Mouse (Mus musculus): Measurements from ENCODE around the gene Mypop.

The Mypop gene

DNA sequence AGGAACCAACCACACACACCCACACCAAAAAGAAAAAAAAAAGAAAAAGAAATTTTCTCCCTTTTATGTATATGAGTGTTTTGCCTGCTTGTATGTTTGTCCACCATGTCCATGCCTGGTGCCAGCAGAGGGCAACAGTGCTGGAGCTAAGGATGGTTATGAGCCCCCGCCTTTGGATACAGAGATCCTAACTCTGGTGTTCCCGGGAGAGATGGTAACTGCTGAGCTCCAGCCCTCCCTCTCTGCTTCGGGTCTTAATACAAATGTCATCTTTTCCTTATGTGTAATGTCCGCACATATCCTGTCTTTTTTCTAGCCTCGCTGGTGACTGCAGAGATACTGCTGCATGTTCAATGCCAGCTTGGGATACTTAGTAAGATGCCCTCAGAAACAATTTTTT is 1.1 kb upstream of the Mypop start:
- CTCF ChIA-PET: no interaction called here

DNA sequence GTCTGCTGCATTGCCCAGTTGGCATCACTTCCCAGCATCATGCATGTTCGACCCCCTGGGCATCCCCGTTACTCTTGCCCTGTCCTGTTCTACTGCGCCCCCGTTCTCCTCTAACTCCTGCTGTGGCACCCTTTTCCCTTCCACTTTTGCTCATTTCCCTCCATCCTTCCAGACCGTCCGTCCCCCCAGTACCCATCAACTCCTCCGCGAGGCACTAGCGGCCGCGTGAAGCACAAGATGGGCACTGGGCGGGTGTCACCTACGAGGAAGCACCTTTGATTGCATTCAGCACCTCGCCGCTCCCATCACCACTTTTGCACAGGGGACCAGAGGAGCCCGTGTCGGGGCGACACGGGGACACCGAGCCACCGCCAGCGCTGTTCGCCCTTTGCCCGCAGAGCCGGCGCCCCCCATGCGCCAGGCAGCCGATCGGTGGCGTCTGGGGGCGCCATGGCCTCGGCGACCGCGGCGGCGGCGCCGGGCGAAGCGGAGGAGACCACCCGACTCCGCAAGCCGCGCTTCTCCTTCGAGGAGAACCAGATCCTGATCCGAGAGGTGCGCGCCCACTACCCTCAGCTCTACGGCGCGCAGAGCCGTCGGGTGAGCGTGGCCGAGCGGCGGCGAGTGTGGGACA is 732 bp downstream of the Mypop start:
- CTCF ChIA-PET: no interaction called here

DNA sequence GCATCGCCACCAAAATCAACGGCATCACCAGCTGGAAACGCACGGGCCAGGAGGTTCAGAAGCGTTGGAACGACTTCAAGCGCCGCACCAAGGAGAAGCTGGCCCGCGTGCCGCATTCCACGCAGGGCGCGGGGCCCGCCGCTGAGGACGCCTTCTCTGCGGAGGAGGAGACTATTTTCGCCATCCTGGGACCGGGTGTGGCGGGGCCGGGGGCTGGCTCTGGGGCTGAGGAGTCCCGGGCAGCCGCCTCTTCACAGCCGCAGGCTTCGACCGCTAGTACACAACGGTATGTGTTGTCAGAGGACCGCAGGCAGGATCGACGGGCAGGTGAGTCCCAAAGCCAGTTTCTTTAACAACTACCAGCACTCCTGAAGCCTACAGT is 1.2 kb downstream of the Mypop start:
- CTCF ChIA-PET: no interaction called here

DNA sequence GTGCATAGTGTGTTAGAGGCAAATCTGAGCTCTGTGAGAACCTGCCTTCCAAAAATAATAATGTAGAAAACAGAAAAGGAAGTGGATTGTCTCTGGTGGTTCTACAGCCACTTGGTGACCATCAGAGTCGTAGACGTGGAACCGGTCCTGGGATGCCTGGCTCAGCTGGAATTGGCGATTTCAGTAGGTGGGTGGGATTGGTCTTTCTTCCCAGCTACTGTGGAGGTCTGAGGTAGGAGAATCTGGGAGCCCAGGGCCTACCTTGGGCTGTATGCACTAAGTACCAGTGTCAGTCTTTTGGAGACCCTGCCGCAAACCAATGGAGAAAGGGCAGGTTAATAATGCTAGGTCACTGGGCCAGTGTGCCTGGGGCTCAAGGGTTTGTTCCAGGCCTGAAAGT is 2.0 kb downstream of the Mypop start:
- CTCF ChIA-PET: interaction anchor here (0.6 kb wide), 1 partner anchor 23 kb away, joined by 9 read pairs; no protein-coding TSS in a partner anchor

DNA sequence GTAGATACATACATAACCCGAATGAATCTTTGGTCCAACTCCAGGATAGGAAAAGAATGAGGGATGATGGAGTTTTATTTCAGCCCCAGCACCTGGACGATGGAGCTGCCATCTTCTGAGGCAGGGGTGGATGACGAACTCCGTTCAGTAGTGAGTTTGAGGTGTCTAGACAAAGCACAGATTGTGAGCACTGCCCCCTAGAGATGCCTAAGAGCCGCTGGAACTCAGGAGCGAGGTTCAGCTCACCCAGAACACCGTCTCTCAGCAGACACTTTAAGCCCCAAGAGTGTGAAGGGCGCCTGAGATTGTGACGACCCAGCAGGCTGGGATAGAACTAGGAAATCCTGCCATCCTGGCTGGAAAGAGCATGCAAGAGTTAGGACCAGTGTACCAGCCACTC is 7.8 kb downstream of the Mypop start:
- CTCF ChIA-PET: no interaction called here

DNA sequence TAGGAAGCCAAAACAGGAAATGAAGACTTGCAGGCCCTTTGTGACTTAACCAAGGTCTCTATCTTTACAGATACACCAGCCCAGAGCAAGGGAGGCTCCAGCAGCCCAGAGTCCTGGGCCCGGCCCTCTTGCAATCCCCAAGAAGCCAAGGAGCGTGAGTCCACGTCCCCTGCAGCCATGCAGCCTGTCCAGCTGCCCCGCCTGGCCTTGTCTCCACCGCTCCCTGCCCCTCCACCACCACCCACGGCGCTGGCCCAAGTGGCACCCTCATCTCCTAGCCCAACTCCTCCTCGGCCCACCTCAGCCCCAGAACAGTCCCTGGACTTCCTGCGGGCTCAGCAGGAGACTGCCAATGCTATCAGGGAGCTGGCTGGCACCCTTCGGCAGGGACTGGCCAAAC is 9.4 kb downstream of the Mypop start:
- CTCF ChIA-PET: interaction anchor here (0.6 kb wide), 2 partner anchors 22 to 46 kb away, joined by 3 to 4 read pairs; no protein-coding TSS in a partner anchor

DNA sequence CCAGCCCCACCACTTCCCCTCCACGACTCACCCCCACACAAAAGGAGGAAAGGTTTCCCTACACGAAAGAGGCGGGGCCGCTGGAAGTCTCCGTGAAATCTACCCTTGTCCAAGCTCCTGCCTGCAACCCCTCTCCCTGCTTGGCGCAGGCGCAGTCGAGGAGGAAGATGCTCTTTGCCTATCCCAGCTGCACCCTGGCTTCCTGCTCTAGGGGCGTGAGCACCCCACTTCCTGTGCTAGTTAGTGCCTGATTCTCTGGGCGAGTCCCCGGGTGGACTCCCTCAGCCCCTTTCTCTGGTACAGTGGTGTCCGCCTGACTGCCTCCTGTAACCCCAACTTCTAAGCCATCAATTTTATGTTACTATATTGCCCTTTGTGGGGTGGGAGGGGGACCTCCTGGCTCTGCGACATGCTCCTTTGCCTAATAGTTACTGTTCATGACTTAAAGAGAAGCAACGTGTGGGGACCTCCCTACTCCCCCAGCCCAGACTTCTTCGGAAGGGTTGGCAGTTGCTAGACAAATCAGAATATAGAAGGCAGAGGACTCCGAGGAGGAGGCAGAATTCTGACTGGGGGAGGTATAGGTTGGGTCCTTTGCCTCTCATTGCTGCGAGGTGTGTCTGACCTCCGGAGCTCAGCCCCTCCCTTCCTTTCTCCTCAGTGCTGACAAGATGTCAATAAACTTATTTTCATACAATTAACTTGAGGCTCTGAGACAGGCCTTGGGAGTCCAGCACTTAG is 10.2 kb downstream of the Mypop start:
- CTCF ChIA-PET: interaction anchor here (0.6 kb wide), 1 partner anchor 21 kb away, joined by 4 read pairs; no protein-coding TSS in a partner anchor

DNA sequence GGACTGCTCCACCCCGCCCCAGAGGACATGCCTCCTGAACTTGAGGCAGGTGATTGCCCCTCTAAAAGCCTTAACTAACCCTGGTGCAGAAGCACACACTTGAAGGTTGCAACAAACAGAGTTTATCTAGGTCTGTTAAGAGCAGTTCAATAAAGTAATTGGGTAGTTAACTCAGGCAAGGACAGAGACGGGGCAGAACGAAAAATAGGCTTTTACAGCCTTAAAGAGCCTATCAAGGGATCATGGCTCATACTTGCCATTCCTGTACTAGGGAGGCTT is 10.7 kb downstream of the Mypop start:
- CTCF ChIA-PET: interaction anchor here (0.7 kb wide), 1 partner anchor 927 kb away, joined by 3 read pairs; no protein-coding TSS in a partner anchor

DNA sequence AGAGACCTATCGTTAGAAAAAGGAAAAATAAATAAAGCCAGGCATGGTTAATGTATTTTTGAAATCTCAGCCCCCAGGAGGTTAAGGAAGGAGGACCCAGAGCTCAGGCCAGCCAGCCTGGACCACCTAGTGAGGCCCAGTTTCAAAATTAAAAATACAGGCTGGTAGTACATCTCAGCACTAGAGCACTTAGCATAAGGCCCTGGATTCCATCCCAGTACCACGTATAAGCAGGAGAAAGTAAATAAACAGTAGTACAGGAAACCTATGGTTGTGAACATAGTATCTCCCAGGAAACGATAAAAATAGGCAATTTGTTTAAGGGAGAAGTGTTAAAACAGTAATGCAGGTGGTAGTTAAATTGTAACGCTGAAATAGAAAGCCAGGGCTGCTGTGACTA is 11.1 kb downstream of the Mypop start:
- CTCF ChIA-PET: interaction anchor here (0.7 kb wide), 1 partner anchor 926 kb away, joined by 3 read pairs; no protein-coding TSS in a partner anchor

DNA sequence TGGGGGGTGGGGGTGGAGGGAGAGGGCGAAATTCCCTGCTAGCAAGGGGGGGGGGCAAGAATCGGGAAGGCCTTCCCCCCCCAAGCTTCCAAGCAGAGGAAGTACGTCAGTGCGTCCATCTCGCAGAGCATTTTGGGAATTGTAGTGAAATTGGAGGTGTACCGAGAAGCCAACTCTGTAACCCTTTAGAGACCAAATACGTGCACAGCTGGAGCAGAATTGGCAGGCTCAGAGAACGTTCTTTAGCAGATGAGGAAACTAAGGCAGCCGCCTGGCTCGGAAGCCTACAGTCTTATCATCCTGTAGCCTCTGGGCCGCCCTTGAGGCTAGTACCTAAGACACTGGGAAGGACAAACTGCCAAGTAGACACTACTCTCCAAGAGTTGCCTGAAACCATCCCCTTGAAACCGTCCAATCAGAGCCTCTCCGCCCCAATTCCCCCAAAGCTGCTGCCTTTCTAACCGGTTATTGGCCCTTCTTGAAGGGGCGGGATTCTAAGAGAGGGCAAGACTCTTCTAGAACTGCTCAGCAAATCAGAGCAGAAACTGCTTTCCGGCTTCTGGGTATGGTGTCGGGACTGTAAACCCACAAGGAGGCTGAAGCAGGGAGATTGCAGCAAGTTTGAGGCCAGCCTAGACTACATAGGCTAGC is 11.9 kb downstream of the Mypop start:
- CTCF ChIA-PET: interaction anchor here (0.8 kb wide), 1 partner anchor 22 kb away, joined by 14 read pairs; no protein-coding TSS in a partner anchor

DNA sequence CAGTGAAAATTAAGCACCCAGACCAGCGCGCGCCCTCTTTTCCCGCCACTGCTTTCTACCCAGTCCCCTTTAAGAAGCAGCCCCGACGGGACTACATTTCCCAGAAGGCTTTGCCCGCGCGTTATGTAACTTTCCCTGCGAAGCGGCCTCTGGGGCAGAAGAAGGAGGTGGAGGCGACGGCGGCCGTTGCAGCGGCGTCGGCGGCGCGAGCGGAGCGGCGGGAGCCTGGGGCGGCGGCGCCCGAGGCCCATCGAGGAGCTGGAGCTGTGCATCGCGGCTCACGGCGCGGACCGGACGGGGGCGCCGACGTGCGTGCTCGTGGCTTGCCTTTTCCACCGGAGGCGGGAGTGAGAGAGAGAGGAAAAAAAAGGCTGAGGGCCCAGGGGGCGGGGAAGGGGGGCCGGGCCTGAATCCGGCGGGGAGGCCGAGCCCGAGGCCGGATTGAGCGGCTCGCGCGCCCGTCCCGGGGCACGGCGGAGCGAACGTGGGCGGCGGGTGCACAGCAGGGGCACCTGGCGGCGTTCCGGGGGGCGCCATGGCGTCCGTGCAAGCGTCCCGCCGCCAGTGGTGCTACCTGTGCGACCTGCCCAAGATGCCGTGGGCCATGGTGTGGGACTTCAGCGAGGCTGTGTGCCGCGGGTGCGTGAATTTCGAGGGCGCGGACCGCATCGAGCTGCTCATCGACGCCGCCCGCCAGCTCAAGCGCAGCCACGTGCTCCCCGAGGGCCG is 13.0 kb downstream of the Mypop start, which contains the start of gene Irf2bp1:
Gene Irf2bp1, plus strand, starts transcription at position 143 of the 729 bp plus-strand sequence.
- CTCF ChIA-PET: no interaction called here

DNA sequence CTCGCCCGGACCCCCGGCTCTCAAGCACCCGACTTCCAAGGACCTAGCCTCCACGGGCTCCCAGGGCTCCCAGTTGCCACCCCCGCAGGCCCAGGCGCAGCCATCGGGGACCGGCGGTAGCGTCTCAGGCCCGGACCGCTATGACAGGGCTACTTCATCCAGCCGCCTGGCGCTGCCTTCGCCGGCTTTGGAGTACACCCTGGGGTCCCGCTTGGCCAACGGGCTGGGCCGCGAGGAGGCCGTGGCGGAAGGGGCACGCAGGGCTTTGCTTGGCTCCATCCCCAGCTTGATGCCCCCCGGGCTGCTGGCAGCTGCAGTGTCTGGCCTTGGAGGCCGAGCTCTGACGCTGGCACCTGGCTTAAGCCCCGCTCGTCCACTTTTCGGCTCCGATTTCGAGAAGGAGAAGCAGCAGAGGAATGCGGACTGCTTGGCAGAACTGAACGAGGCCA is 13.6 kb downstream of the Mypop start:
- CTCF ChIA-PET: no interaction called here

DNA sequence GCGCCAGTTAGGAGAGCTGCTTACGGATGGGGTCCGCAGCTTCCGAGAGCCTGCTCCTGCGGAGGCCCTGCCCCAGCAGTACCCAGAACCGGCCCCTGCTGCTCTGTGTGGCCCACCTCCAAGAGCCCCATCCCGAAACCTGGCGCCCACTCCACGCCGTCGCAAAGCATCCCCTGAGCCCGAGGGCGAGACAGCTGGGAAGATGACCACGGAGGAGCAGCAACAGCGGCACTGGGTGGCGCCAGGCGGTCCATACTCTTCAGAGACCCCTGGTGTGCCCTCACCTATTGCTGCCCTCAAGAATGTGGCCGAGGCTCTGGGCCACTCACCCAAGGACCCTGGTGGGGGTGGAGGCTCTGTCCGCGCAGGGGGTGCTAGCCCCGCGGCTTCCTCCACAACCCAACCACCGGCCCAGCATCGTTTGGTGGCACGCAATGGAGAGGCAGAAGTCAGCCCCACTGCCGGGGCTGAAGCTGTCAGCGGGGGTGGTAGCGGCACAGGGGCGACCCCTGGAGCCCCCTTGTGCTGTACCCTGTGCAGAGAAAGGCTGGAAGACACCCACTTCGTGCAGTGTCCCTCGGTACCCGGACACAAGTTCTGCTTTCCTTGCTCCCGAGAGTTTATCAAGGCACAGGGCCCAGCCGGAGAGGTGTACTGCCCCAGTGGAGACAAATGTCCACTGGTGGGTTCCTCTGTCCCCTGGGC is 14.5 kb downstream of the Mypop start:
- CTCF ChIA-PET: interaction anchor here (2.2 kb wide), 1 partner anchor 18 kb away, joined by 6 read pairs; the partner anchor contains the start of gene Foxa3

DNA sequence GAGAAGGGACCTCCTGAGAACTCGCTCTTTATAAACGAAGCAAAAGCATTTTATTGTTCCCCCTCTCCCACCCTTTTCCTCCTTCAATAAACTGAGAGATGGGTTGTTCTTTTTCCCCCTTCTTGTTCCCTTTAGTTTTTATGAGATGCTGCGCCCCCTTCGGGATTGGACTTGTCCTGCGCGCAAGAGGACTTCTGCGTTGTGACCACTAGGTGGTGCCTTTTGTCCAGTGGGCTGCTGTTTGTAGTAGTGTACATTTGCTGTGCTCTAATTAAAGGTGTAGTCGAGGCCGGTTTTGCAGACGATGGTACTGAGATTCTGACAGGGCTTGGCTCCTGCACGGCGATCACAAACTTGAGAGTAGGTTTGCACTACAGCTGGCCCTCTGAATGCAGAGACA is 15.4 kb downstream of the Mypop start:
- CTCF ChIA-PET: interaction anchor here (0.7 to 2.2 kb wide), 2 partner anchors 17 to 23 kb away, joined by 4 to 6 read pairs; partner anchors contain the start of gene Foxa3

DNA sequence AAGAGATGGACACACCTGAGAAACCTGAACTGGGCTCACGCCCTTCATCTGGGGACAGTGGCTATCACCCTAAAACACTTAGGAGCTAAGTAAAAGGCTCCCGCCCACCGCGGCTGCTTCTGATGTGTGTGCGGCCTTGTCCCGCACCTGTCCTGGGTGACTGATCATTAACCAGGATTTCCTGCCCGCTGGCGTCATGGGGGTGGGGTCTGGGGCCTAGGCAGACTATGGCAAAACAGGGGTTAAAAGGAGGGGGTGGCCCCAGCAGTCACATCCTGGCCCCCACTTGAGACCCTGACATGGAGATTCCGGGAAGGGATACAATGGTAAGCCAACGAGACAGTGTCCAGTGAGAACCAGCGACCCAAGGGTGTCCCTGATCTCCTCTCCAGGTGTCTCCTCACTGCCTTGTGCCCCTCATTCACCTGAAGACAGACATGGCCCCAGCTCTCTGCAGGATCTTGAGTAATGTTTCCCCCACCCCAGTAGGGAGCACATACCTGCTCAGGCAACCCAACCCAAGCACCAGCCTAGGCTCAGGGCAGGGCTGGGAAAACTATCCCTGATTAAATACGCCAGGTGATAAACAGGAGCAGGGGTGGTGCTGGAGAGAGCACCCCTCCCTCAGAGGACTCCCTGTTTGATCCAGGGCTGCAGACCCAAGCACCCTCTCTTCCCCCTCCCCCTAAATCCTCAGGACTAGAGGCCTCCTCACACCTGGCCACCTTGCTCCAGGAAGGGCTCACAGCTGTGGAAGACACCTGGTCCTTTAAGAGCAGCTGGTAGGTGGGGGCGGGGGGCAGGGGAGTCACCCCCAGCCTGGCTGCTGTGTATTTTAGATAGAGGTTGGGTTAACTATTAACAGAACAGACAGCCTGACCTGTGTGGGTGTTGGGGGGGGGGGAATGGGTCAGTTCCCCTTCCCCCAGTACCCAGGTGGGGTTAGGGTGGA is 16.3 kb downstream of the Mypop start:
- CTCF ChIA-PET: interaction anchor here (2.2 kb wide), 1 partner anchor 16 kb away, joined by 6 read pairs; the partner anchor contains the start of gene Foxa3

DNA sequence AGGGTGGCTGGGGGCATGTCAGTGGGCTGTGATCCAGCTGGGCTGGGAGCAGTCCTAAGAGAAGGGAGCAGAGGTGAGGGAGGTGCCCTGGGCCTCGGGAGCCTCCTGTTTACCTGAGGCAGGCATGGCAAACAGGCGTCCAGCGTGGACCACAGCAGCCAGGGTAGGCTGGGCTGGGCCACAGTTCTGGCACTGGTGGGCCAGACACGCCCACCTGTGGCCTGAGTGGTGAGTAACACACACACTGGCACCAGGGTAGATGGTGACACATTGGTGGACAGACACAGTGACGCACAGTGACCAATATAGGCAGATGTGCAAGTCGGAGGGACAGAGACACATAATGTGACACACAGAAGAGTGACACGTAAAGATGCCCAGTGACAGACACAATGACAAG is 19.5 kb downstream of the Mypop start:
- CTCF ChIA-PET: no interaction called here

DNA sequence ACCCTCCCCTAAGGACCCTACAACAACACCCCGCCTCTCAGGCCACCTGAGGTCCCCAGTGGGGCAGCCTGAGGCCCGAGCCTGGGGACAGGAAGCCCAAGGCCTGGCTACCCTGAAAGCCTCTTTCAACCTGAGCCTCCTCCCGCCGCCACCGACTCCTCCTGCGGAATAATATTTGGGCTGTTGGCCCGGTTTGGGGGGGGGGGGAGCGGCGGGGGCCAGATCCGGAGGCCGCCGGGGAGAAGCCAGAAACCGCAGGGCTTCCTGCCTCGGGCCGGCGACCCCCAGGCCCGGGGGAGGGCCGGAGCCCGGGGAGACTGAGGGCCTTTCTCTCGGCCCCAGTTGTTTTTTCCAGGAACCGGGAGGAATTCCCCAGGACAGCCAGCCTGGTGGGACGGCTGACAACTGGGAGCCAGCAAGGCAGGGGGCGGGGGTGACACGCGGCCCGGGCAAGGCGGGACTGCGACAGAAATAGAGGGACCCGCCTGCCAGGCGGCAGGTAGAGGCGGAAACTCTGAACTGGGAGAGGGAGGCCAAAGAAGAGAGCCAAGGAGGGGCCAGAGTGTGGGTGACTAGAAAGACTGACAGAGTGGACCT is 21.1 kb downstream of the Mypop start:
- CTCF ChIA-PET: no interaction called here

DNA sequence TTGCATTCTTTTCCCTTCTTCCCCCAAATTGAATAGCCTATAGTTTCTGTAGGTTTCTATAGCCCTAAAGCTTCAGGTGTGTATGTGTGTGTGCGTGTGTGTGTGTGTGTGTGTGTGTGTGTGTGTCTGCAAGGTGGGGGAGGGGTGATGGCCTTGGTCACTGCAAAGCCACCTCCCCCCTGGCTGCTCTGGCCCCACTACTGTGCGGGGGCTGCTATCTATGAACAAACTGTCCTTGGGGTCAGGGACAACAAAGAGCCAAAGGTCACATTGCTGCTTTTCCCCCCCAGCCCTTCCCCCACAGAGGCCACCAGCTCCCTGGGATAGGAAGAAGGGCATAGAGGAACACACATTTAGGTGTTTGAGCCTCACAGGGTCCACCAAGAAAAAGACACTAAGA is 21.8 kb downstream of the Mypop start:
- CTCF ChIA-PET: no interaction called here

DNA sequence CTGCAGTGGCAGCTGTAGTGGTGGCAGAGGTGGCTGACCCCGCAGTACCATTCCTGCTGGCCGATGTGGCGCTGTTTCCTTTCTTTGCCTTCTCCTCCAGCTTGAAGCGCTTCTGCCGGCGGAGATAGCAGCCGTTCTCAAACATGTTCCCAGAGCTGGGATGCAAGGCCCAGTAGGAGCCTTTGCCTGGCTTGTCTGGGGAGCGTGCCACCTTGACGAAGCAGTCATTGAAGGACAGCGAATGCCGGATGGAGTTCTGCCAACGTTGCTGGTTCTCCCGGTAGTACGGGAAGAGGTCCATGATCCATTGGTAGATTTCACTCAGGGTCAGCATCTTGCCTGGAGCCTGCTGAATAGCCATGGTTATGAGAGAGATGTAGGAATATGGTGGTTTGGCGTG is 23.4 kb downstream of the Mypop start:
- CTCF ChIA-PET: no interaction called here

DNA sequence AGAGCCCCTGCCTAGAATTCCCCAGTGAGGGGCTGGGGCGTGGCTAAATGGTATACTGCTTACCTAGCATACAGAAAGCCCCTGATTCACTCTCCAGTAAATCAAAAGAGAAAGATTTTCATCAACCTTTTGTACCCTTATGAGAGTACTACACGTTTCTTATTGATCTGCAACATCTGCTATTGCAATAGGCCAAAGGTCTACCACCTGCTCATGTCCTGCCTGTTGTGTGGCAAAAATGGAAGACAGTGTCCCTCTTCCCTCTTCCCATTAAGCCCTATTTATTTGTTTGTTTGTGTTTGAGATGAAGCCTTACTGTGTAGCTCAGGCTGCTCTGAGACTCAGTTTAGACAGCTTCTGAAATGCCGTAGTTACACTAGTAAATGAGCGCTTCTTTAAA is 25.0 kb downstream of the Mypop start:
- CTCF ChIA-PET: interaction anchor here (0.7 kb wide), 1 partner anchor 23 kb away, joined by 9 read pairs; no protein-coding TSS in a partner anchor
